Mouse (Mus musculus) 3T3-L1 (cell line): ENCODE results near the gene Btn2a2.
A peak's percentile ranks its signal among the peaks of the same experiment; 100 is the strongest.

Experiments used
- DNase-seq: peaks from one replicate; pipeline ENCODE4 v3.0.0-alpha.2; 2015; ENCODE audit warnings: low read depth, low spot score

The Btn2a2 gene

DNA sequence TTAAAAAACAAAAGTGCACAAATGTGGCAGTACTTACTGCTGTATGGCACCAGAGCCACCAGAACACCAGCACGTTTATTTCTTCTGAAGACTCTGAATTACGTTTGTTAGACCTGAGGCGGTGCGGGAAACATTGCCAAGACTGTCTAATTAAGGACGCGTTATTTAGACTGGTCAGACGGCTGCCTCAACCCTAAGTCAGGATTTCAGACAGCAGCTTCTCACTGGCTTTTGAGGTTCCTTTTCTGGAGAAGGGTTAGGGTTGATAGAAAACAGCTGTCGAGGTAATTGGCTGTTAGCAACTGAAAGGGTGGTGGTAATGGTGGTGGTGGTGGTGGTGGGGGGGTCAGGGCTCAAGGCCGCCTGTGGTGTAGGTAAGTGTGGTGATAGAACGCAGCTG lies 10.0 kb upstream of the Btn2a2 start:
- DNase-seq, result peak; percentile 51

DNA sequence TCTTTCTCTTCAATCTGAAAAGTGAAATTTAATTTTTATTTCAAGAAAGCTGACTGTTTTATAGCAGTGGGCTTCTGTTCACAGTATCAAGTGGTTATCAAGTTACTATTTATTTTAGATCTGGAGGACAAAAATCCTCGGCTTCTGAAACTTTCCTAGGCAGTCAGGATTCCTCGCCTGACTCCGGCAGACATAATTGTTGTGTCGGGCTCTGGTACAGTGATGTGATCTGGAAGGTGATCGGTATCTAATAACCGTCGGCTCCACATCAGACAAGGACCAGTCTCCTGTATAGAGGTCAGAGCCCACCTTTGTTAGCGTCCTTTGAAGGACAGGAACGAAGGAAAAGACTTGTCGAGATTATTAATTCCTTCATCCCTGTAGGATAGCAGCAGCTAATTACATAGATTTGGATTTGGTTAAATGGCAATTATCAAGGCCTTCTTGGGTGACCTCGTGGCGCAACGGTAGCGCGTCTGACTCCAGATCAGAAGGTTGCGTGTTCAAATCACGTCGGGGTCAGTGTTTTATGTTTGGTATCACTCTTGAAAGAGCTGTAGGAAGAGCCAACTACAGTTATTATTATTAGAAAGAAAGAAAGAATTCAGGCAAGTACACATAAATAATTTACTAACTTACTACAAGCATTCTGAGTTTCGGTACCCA lies 9.1 kb upstream of the Btn2a2 start:
- DNase-seq, result peak; percentile 82

DNA sequence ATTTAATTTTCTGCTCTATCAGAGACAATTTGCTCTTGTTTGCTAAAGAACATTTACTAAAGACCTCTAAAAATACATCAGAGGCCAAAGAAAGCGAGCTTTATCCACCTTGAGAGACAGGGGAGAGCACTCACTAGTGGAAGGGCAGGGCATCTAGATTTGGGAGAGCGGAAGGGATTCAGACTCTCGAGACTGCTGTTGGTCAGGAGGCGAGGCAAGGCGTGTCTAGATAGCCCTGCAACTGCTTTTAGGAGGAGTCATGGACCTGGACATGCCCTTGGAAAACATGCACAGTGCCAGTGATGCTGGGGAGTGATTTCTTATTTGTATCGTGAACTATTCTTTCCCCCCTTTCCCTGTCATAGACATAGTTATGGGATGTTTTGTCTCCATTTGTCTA lies 6.9 kb upstream of the Btn2a2 start:
- no peak for DNase-seq

DNA sequence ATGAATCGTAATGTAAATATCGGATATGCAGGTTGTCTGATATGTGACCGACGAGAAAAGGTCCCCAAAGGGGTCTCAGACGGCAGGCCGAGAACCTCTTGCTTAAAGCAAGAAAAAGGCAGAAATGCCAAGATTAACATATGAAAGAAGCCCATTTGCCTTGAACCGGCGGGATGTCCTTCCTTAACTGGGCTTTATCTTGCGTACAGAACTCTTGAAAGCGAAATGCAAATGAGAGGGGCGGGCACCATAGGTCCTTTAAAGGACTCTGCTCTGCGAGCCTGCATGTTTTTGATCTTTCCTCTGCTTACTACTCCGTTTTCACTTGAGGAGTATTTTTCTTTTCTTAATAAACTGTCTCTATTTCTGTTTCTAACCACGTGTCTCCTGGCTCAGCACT lies 3.3 kb upstream of the Btn2a2 start:
- no peak for DNase-seq

DNA sequence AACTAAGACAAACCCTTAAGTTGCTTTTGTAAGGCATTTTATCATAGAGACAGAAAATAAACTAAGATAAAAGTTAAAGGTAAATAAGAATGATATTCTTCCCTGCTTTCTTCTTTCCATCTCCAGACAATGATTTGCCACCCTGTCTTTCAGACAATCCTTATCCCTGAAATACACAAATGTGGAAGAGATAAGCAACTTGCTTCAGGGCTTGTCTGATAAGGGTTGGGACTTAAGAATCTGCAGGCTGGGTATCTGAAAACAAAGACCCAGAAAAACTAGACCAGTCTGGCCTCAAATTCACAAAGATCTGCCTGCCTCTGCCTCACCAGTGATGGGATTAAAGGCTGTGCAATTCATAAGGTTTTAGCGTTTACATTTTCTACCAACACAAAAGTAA lies 2.6 kb upstream of the Btn2a2 start:
- DNase-seq, result no peak

DNA sequence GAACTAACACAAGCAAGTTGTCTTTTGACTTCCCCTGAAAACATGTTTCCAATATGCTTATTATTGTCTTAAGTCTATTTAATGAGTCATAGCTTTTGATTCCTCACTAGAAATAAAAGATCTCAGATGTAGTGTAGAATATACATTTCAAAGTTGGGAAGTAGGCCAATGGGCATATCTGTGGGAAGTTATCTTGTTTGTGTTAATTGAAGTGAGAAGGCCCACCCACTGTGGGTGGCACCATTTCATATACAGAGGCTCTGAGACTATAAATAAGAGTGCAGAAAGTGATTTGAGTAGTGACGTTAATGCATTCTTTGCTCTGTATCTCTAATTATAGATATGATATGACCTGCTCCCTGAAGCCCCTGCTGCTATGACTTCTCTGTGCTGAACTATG lies 2.2 kb upstream of the Btn2a2 start:
- DNase-seq, result no peak

DNA sequence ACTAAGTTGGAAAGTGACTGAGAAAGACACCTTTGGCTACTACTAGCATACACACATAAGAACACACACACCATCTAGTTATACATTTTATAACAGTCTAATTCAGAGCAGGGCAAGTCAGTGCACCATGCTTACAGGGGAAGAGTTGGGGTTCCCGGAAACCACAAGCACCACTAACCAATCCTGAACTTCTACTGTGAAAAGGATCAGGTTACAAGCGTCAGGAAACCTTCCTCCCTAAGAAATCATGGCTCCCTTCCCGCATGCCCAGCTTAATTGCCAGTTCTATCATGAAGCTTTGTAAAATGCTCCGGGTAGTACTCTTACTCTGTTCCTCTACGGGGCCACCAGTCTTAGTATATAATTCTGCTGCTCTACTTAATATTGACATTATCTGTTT lies 3.4 kb downstream of the Btn2a2 start:
- DNase-seq, result peak; percentile 10

DNA sequence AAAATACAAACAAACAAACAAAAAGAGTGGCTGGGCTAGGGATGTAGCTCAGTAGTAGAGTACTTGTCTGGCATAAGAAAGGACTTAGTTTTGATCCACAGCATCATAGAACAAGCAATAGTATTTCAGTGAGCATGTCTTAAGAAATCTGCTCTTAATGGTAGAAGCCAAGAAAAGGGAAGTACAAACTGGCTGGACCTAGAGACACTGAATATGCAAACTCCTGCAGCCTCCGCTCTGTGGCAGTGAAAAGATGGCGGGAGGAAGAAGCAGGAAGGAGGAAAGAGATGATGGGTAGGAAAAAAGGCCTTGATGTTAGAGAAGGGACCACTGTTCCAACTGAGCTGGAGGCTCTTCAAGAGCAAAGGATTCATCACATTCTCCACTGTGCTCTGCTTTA lies 5.5 kb downstream of the Btn2a2 start:
- DNase-seq, result no peak

DNA sequence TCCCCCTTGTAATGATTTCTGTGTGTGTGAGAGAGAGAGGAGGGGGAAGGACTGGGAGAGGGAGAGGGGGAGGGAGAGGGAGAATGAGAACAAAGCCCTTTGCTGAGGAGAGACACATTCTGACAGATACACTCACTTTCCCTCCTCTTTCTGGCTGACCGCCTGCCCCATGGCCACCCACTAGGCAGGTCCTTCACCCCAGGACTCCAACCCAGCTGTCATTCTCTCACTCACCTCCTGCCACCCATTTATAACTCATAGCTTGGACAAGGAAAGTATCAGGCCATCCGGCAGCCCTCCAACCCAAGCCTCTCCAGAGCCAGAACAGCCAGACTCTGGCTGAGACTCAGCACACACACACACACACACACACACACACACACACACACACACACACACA lies 13.0 kb downstream of the Btn2a2 start:
- no peak for DNase-seq

DNA sequence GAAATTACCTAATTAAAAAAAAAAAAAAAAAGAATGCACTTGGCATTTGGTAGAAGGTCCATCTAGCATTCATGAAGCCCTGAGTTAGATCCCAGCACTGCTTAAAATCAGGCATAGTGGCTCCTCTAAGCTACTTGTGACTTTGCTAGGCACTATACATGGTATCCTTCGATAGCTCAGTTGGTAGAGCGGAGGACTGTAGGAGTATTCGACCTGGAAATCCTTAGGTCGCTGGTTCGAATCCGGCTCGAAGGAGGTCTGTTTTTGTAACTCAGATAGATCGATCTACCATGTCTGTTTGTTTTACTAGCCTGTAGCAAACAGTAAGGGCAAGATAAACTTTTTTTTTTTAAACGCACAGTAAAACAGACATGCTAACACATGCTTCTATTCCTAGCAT lies 21.7 kb downstream of the Btn2a2 start:
- DNase-seq, result peak; percentile 94

DNA sequence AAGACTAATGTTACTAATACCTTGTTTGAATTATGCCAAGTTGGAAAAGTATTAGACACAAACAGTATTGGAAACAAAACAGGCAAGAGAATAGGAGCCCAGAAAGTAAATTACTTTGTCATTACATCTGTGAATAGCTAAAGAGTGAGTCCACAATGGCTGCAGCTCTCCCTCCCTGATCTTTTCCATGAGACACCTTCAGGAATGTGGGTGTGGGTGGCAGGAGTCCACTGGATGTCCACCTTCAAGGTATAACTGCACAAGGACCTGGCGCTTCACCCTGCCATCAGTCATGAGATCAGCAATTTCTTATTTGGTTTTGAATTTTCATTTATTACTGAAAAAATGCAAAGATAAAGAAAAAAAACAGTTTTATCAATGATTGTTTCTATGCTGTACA lies 22.4 kb downstream of the Btn2a2 start:
- DNase-seq, result peak; percentile 60

DNA sequence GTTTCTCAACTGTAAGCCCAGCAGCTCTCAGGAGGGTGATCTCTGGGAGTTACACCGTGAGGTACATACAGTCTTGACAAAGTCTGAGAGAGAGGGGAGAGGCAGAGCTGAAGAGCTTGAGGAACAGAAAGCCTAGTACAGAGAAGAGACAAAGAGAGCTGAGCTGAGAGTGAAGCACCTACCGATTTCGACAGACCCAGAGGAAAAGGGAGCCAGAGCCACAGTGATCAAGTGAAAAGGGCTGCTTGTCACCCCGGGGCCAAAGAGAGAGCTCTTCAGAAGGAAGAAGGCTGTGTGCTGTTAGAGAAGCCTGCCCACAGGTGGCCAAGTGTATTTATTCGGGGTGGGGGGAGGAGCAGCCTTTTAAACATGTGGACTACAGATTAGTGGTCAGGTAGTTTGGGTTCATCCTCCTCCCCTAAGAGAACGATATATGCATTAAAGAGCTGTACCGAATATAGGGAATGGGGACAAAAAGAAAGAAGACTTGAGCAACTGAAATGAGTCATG lies 23.0 kb downstream of the Btn2a2 start, which contains the start of gene Btn1a1:
Gene Btn1a1, minus strand, starts transcription at position 302 of the 510 bp plus-strand sequence.
- DNase-seq, result peak; percentile 47

DNA sequence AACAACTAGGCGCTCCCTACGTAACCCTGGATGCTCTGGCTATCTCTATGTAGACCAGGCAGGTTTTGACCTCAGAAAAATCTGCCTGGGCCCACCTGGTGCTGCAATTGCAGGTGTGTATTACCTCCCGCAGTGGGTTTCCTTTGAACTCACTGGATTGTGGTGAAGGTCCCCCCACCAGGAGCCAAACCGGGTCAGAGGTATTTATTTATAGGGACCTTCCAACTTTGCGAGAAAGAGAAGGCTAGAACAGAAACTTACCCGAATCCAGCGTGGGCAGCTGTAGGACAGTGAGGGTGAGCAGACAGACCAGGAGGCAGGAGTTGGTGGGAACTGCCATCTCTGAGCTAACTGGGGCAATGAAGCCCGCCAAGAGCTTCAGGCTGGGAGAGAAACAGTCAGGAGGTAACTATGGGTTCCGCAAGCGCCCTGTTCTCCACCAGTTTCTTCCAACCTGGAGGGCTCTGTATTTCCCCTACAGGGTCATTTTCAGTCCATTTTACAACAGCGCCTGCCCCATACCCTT lies 23.8 kb downstream of the Btn2a2 start:
- no peak for DNase-seq

DNA sequence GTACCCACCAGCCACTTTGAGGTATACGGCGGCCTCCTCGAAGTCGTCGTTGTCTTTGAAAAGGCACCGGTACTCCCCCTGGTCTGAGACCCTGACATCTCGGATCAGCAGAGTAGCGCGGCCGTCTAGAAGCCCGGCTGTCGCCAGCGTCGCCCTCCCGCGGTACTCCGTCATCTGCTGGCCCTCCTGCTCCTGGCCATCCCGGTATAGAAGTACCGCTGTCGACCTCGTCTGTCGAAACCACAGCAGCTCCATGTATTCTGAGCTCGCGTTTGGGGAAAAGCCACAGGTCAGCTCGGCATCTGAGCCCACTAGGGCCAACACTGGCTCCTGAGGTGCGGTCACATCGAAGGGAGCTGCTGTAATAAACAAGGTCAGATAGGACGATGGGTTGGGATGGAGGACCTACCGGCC lies 24.4 kb downstream of the Btn2a2 start:
- peak; percentile 26 for DNase-seq

DNA sequence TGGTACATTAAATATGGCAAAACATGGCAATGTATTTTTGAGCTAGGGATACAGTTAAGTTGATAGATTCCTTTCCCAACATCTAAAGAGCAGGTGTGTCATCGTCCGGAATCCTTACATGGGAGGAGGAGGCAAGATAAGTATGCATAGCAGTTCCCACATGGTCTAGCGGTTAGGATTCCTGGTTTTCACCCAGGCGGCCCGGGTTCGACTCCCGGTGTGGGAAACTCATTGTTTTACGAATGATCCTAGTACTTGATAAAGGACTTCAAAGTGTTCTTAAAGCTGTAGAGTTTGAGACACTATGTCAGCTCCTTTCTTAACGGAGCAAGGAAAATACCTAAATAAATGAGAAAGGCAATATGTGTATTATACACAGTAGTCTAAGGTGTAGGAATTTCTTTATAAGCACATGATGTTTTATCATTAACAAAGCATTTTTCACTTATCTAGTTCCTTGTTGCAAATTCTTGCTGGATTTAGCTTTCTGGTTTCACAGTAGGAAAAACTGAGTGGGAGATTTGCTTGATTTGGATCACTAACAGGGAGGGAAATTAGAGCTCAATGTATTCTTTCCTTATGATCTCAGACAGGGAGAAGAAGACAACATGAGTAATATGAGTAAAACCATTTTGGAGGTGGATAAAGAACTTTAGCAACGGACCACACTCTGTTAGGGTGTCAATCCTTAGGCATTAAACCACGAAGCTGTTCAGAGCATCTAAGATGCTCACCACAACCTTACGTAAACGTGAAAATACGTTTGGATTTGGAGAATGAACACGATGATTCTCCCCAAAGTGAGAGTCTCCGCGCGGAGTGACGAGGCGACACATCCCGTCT lies 25.1 kb downstream of the Btn2a2 start:
- DNase-seq, result peak; percentile 93

DNA sequence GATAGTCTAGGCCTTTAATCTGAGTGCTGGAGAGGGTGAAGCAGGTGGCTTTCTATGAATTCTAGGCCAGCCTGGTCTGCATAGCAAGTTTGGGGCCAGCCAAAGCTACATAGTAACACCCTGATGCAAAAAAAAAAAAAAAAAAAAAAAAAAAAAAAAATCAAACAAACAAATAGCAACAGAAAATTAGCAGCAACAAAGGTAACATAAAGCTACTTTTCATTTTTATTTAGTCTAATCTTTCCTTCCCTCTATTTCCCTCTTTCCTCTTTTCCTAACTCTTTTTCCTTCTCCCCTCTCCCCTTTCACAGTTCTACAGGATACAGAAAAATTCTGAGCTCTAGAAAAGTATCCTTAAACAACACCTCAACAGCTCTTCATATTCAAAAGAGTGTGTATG lies 26.0 kb downstream of the Btn2a2 start:
- DNase-seq, result no peak

DNA sequence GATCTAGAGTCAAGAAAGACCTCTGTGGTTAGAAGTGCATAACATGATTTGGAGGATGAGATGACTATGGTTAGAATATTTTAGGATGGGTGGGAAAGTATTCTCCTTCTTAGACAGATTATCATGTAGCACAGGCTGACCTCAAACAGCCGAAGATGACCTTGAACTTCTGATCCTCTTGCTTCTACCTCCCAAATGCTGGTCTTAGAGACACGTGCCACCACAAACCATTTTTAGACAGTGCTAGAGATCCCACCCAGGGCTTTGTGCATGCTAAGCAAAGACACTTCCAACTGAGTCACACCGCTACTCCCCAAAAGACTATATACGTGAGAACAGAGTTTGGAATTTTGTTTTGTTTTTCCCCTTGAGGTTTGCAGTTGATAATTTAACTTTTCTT lies 26.6 kb downstream of the Btn2a2 start:
- no peak for DNase-seq

DNA sequence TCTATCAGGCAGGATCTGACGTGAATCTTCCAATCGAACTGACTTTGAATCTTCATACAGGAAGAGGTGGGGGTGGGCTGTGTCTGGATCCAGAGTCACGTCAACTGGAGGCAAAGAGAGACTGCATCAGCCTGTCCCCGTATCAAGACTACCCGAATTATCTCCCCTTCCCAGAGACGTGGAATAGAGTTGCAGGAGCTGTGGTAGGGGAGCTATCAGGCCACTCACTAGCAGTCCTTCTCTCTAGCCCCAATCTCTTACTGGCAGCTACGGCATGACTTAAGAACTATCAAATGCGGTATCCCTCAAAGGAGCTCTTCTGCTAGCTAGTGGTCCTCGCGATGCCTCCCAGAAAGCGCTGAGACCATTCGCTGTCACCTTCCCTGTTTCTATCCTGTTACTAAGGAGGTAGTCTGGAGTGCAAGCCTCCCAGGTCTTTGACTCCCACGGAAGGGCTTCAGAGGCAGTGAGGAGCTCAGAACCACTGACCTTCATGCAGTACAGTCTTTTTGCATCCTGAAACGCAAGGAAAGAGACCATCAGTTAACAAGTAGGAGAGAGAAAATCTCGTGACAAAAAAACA lies 29.3 kb downstream of the Btn2a2 start:
- no peak for DNase-seq

DNA sequence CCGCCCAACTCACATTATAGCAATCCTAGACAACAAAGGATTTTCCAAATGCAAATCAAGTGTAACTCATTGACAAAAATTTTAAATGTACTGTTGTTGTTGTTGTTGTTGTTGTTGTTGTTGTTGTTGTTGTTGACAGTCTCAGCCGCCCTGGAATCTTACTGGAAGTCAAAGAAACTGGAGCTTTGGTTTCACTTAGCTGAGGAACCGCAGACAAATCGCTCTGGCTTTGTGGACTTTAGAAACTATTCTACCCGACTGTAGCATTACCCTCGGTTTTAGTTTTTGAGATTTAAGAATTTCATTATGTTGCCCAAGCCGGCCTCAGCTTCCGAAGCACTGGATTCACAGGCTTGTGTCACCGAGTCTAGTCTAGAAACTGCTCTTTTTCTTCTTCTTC lies 34.7 kb downstream of the Btn2a2 start:
- DNase-seq, result peak; percentile 58

DNA sequence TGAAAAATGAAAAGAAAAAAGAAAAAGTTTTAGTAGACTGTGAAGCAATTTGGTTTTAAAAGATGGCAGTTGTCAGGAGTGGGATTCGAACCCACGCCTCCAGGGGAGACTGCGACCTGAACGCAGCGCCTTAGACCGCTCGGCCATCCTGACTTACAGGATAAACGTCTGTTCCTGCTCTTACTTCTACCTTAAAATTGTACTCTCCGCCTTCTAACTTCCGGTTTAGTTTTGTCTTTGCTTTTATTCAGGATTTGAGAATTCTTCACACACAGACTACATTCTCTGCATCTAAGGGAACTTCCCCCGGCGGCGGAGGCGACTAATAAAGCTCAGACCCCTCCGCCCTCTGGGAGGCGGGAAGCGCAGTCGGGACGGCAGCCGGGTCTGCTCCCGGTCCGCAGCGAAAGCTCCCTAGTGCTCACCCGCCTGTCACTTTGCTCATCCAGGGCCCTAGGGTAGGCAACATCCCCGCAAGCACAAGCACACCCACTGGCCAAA lies 35.2 kb downstream of the Btn2a2 start:
- peak; percentile 87 for DNase-seq

DNA sequence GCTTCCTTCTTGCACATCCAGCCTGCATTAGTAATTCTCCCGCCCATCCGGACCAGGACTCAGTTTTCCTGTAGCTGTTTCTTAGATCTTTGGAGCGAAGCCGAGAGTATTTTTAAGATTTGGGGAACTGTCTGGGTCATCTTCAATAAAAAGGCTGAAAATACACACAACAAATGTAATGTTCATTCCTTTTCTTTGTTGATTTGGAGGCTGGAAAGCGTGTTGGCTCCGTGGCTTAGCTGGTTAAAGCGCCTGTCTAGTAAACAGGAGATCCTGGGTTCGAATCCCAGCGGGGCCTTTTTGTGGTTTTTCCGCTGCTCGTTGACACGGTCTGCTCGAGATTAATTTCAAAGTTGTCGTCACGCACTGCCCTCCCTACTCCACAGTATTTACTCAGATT lies 38.3 kb downstream of the Btn2a2 start:
- DNase-seq, result peak; percentile 96
